Mouse (Mus musculus) hindbrain, embryonic 12.5 days (tissue): ENCODE measurements at regions not wholly inside any gene's neighbourhood (a gene's known extent, or its start where the extent isn't known, plus 50 kb on each side); places are given as distances from the start of the nearest gene placed in this dataset.

Experiments
- ATAC-seq: fragments of 200-750 bp; cut with Nextera tagmentation; 2 replicates; pipeline ENCODE4 v1.8.0; 2017; ENCODE audit warnings: moderate TSS enrichment; ENCODE audit not compliant: low FRiP score
- H3K27ac ChIP-seq: fragments of 300-500 bp; sonication (generic); 2 replicates; pipeline ENCODE4 v1.5.1; 2016; ENCODE audit warnings: mild to moderate bottlenecking
- H3K27me3 ChIP-seq: fragments of 300-500 bp; sonication (generic); 2 replicates; pipeline ENCODE4 v1.6.1; 2016; ENCODE audit warnings: mild to moderate bottlenecking
- H3K36me3 ChIP-seq: fragments of 300-500 bp; sonication (generic); 2 replicates; pipeline ENCODE4 v1.6.1; 2016; ENCODE audit warnings: mild to moderate bottlenecking
- H3K4me1 ChIP-seq: fragments of 300-500 bp; sonication (generic); 2 replicates; pipeline ENCODE4 v1.6.1; 2016
- H3K4me2 ChIP-seq: fragments of 300-500 bp; sonication (generic); replicated peaks from 2 replicates; pipeline ENCODE4 v1.6.1; 2016; ENCODE audit warnings: mild to moderate bottlenecking
- H3K4me3 ChIP-seq: fragments of 300-500 bp; sonication (generic); 2 replicates; pipeline ENCODE4 v1.5.1; 2016; ENCODE audit warnings: mild to moderate bottlenecking
- H3K9ac ChIP-seq: fragments of 300-500 bp; sonication (generic); 2 replicates; pipeline ENCODE4 v1.6.1; 2016; ENCODE audit warnings: mild to moderate bottlenecking, moderate library complexity
- H3K9me3 ChIP-seq: fragments of 300-500 bp; sonication (generic); replicated peaks from 2 replicates; pipeline ENCODE4 v1.6.1; 2016; ENCODE audit warnings: mild to moderate bottlenecking
- WGBS: fragments of 180-500 bp; shearing (Covaris S2); methylation state at CpG from one replicate; pipeline ENCODE4 v1.1.7; 2016; 5-methylcytosine and 5-hydroxymethylcytosine counted together

DNA sequence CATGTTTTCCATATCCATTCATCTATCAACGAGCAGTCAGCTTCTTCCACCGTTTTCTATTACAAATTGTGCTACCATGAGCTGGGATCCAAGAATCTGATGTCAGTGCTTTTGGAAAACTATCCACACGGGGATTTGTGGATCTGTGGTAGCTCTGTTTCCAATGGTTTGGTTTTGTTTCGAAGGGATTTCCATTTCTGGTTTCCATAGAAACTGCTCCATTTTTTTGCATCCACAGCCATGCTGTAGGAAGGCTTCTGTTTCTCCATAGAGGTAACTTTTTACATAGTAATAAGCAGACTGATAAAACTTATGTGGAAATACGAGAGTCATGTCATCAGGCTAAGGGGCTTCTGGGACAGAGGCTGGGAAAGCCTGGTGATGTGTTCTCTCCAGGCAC, 76.1 kb upstream of the Cachd1 start:
- no peak overlapping the region for H3K9ac ChIP-seq
- no peaks in the 10 kb centered on the region for H3K27me3 ChIP-seq
- H3K4me3 ChIP-seq: no peak overlapping the region
- H3K27ac ChIP-seq: no peak overlapping the region
- H3K4me2 ChIP-seq: no peak overlapping the region
- H3K4me1 ChIP-seq: no peaks in the 10 kb centered on the region
- no peaks in the 10 kb centered on the region for H3K9me3 ChIP-seq
- ATAC-seq: no peak
- WGBS: 80% methylated on average over 5 of the region's 5 CpGs
- no peaks in the 10 kb centered on the region for H3K36me3 ChIP-seq

DNA sequence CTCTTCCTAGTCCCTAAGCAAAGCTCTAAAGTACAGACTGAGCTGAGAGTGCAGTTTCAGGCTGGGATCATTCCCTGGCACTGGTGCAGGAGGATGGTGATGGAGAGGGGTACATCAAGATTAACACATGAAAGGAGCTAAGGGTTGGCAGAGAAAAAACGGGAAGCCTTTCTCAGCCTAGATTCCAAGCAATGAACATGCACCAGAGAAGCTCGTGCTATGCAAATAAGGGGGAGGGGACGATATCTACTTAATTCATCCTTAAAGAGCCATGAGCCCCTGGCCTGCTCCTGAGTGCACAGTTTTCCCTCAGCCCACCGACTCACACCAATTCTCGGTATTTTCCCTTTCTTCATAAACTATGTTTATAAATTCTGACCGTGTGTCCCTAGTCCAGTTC, 70.5 kb upstream of the Cachd1 start:
- H3K4me3 ChIP-seq: no peak overlapping the region
- peaks cover 5% of the 10 kb centered on the region for H3K4me1 ChIP-seq
- 33% methylated on average over 6 of the region's 6 CpGs for WGBS
- H3K36me3 ChIP-seq: no peaks in the 10 kb centered on the region
- H3K4me2 ChIP-seq: no peak overlapping the region
- no peak overlapping the region for H3K27ac ChIP-seq
- H3K27me3 ChIP-seq: no peaks in the 10 kb centered on the region
- no peaks in the 10 kb centered on the region for H3K9me3 ChIP-seq
- no peak for ATAC-seq
- H3K9ac ChIP-seq: no peak overlapping the region

DNA sequence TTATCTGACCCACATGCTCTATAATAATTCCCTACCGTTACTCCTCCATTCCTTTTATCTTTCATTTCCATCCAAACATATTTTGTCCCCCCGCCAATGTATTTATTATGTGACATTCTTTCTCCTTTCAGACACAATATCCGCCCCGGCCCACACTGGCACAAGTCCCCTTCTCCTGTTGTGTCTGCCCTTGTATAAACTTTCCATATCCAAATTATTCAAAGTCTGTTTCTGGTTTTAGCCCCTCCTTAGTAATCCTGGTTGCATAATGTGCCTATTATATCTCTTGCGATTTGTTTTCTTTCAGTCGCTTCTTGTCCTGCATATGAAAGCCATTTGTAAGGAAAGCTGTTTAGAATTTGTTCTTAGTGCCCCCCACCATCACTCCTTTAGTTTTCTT, 69.3 kb upstream of the Cachd1 start:
- no peak overlapping the region for H3K9ac ChIP-seq
- no peak overlapping the region for H3K4me2 ChIP-seq
- no peak overlapping the region for H3K27ac ChIP-seq
- no peaks in the 10 kb centered on the region for H3K36me3 ChIP-seq
- H3K27me3 ChIP-seq: no peaks in the 10 kb centered on the region
- H3K9me3 ChIP-seq: no peaks in the 10 kb centered on the region
- H3K4me1 ChIP-seq: peaks cover 5% of the 10 kb centered on the region
- 61% methylated on average over 6 of the region's 6 CpGs for WGBS
- H3K4me3 ChIP-seq: no peak overlapping the region
- no peak for ATAC-seq

DNA sequence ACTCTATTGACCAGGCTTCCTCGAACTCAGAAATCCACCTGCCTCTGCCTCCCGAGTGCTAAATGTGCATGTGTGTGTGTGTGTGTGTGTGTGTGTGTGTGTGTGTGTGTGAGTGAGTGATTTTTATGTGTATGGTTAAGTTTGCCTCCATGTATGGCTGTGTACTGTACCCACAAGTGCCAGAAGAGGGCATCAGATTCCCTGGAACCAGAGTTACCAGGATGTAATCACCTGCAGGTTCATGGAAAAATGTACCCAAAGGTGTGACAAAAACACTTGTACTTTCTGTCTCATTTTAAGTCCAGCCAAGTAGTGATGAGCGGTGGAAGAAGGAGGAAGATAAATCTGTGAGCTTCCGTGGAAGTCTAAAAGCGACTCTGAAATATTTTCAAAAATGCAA, 68.2 kb upstream of the Cachd1 start:
- H3K4me1 ChIP-seq: peaks cover 5% of the 10 kb centered on the region
- no peak overlapping the region for H3K4me2 ChIP-seq
- no peaks in the 10 kb centered on the region for H3K27me3 ChIP-seq
- H3K9me3 ChIP-seq: no peaks in the 10 kb centered on the region
- H3K4me3 ChIP-seq: no peak overlapping the region
- no peak overlapping the region for H3K27ac ChIP-seq
- no peak for ATAC-seq
- 95% methylated on average over 5 of the region's 5 CpGs for WGBS
- H3K36me3 ChIP-seq: no peaks in the 10 kb centered on the region
- no peak overlapping the region for H3K9ac ChIP-seq

DNA sequence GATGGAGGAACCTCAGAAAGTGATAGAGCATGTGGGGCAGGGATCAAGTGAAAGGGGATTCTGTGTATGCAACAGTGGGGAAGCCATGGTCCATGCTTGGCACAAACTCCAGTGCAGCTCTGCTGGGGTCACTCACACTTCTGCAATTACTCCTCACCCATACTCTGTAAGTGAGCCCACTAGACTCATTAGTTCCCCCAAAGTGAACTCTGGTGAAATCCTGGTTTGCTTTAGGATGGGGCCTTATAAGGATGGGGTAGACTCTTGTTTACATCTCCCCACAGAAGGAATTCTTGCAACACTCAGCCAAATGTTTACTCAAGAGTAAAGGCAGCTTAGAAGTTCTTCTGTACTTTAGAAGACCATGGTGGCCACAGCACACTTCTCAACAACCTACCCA, 62.2 kb upstream of the Cachd1 start:
- H3K4me2 ChIP-seq: no peak overlapping the region
- H3K9ac ChIP-seq: no peak overlapping the region
- H3K4me1 ChIP-seq: no peaks in the 10 kb centered on the region
- H3K36me3 ChIP-seq: no peaks in the 10 kb centered on the region
- H3K9me3 ChIP-seq: no peaks in the 10 kb centered on the region
- H3K27ac ChIP-seq: no peak overlapping the region
- H3K4me3 ChIP-seq: no peak overlapping the region
- ATAC-seq: no peak
- H3K27me3 ChIP-seq: no peaks in the 10 kb centered on the region

DNA sequence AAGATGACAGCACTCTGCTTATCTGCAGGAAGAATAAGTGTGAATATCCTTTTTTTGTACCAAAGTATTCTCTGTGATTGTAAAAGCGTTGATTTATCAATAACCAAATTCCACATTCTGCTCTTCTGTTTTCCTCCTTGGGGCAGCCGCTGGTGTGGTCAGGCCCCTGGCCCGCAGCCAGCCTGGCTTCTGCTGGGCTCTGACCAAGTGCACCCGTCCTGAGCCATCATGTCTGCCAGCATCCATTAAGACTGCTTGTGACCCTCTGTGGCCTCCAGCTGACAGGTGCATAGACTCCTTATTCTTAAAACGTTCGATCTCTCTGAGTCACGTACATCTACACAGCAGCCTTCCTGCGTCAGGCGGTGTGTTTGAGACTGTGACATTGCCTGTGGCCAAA, 58.9 kb upstream of the Cachd1 start:
- no peaks in the 10 kb centered on the region for H3K4me1 ChIP-seq
- H3K9me3 ChIP-seq: no peaks in the 10 kb centered on the region
- WGBS: 89% methylated on average over 9 of the region's 9 CpGs
- H3K27me3 ChIP-seq: no peaks in the 10 kb centered on the region
- no peak overlapping the region for H3K27ac ChIP-seq
- no peak for ATAC-seq
- no peaks in the 10 kb centered on the region for H3K36me3 ChIP-seq
- no peak overlapping the region for H3K9ac ChIP-seq
- no peak overlapping the region for H3K4me2 ChIP-seq
- H3K4me3 ChIP-seq: no peak overlapping the region

DNA sequence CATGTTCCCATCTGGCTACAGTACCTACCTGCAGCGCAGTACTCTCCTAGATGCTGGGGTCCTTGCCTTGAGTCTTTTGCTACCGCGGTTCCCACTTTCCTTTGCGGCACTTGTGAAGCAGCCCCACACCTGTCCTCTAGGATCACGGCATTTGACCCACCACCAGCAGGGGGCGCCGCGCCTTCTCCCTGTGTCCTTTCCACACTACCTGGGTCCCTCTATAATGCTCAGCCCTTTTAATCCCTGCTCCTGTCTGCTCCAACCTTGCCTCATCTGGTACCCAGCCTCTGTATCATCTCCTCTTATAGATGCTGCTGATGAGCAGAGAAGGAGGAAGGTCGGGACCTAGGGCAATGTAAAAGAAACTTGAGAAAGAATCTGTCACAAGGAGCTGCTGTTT, 53.9 kb upstream of the Cachd1 start:
- H3K9ac ChIP-seq: no peak overlapping the region
- ATAC-seq: no peak
- 0 out of 2 replicates have a peak, but pooled peaks cover 7% of the 10 kb centered on the region for H3K4me1 ChIP-seq
- H3K27ac ChIP-seq: no peak overlapping the region
- H3K4me3 ChIP-seq: no peak overlapping the region
- no peaks in the 10 kb centered on the region for H3K27me3 ChIP-seq
- no peaks in the 10 kb centered on the region for H3K9me3 ChIP-seq
- H3K4me2 ChIP-seq: no peak overlapping the region
- H3K36me3 ChIP-seq: no peaks in the 10 kb centered on the region
- WGBS: 24% methylated on average over 9 of the region's 9 CpGs

DNA sequence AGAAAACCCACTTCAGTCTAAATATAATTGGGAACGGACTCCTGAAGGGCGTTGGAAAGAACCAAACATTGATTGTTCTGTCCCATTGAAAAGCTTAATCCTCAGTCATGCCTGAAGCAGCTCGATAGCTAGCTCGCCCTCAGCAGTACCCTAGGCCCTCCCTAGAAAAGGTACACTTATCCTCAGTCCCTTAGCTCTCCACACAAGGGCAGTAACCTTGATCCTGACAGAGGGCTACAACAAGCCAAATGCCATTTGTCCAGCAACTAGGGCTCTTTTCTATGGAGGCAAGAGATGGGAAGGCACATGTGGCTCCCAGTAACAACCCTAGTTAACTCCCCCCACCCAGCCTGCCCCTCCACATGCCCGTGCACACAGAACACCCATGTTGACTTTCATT, 53.4 kb upstream of the Cachd1 start:
- ATAC-seq: no peak
- no peak overlapping the region for H3K4me2 ChIP-seq
- H3K27me3 ChIP-seq: no peaks in the 10 kb centered on the region
- H3K9me3 ChIP-seq: no peaks in the 10 kb centered on the region
- no peak overlapping the region for H3K9ac ChIP-seq
- 0 out of 2 replicates have a peak, but pooled peaks cover 7% of the 10 kb centered on the region for H3K4me1 ChIP-seq
- WGBS: 70% methylated on average over 5 of the region's 5 CpGs
- no peak overlapping the region for H3K27ac ChIP-seq
- no peaks in the 10 kb centered on the region for H3K36me3 ChIP-seq
- H3K4me3 ChIP-seq: no peak overlapping the region

DNA sequence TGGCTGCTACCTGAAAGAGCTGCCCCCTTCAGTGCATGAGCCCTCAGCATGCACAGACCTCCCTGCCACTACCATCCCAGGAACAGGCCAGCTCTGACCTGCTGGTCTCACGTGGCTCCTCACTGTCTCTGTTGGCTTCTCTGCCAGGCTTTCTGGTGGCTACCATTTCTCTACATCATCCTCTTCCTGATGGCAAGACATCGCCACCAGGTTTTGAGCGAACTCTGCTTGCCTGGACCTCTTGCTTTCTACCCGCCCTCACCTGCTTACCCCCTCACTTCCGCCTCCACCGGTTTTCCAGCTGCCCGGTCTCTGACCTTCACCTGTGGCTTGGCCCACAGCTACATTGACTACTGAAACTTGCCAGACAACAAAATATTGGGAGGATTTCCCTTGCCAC, 50.7 kb upstream of the Cachd1 start:
- ATAC-seq: no peak
- Histone ChIP-seq H3K9ac (no peak overlapping the region), H3K4me2 (no peak overlapping the region), H3K36me3 (no peaks in the 10 kb centered on the region), H3K9me3 (no peaks in the 10 kb centered on the region), H3K27me3 (no peaks in the 10 kb centered on the region), H3K4me3 (no peak overlapping the region), H3K27ac (0 out of 2 replicates have a peak overlapping the region, but pooled peaks have one; percentile 17), H3K4me1 (0 out of 2 replicates have a peak, but pooled peaks cover 7% of the 10 kb centered on the region)
- WGBS: 89% methylated on average over 7 of the region's 7 CpGs

DNA sequence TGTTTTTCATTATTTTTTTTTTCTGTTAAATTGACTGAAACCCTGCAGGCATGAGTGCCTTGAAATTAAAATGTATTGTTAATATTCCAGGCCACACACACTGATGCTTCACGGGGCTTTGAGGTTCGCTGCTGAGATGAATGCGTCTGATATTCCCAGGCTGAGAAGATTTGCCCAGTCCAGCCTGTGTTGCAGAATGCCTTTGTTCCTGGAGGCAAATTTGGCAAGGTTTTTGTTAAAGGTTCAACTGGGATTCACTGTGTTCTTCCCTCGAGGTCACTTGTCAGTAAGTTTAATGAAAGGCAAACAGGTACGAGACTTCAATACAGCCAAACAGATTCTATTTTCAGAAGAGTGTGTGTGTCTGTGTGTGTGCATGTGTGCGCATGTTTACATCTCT, 50.0 kb upstream of the Cachd1 start:
- no peak overlapping the region for H3K4me2 ChIP-seq
- H3K27ac ChIP-seq: no peak overlapping the region
- H3K9me3 ChIP-seq: no peaks in the 10 kb centered on the region
- H3K27me3 ChIP-seq: no peaks in the 10 kb centered on the region
- H3K4me3 ChIP-seq: no peak overlapping the region
- 0 out of 2 replicates have a peak, but pooled peaks cover 7% of the 10 kb centered on the region for H3K4me1 ChIP-seq
- no peak for ATAC-seq
- WGBS: 41% methylated on average over 6 of the region's 6 CpGs
- no peak overlapping the region for H3K9ac ChIP-seq
- no peaks in the 10 kb centered on the region for H3K36me3 ChIP-seq
